Mouse (Mus musculus) stomach, postnatal 0 days (tissue): ENCODE results near the gene Chd3. TPM values are rescaled to one million over a fixed set of nuclear protein-coding genes. Genes with fewer than 3 reads are reported as not detected.

Experiments
- ATAC-seq: fragments of 200-750 bp; cut with Nextera tagmentation; 2 replicates; pipeline ENCODE4 v1.8.0; 2017; ENCODE audit not compliant: low FRiP score, low TSS enrichment
- DNase-seq: peaks from one replicate; pipeline ENCODE4 v3.0.0-alpha.2; 2016; ENCODE audit warnings: low spot score
- H3K27ac ChIP-seq: fragments of 300-500 bp; sonication (generic); replicated peaks from 2 replicates; pipeline ENCODE4 v1.5.1; 2014; ENCODE audit warnings: mild to moderate bottlenecking, control low read depth
- H3K27me3 ChIP-seq: fragments of 300-500 bp; sonication (generic); 2 replicates; pipeline ENCODE4 v1.6.1; 2014; ENCODE audit warnings: low read length; ENCODE audit not compliant: control insufficient read depth, insufficient read depth
- H3K36me3 ChIP-seq: fragments of 300-500 bp; sonication (generic); 2 replicates; pipeline ENCODE4 v1.6.1; 2014; ENCODE audit warnings: low read length, mixed read lengths; ENCODE audit not compliant: control insufficient read depth, insufficient read depth
- H3K4me1 ChIP-seq: fragments of 300-500 bp; sonication (generic); replicated peaks from 2 replicates; pipeline ENCODE4 v1.6.1; 2014; ENCODE audit warnings: antibody characterized with exemption; ENCODE audit not compliant: control insufficient read depth, insufficient read depth
- H3K4me2 ChIP-seq: fragments of 300-500 bp; sonication (generic); replicated peaks from 2 replicates; pipeline ENCODE4 v1.6.1; 2014; ENCODE audit warnings: low read depth, mild to moderate bottlenecking, control low read depth, moderate library complexity
- H3K4me3 ChIP-seq: fragments of 300-500 bp; sonication (generic); 2 replicates; pipeline ENCODE4 v1.5.1; 2014; ENCODE audit warnings: low read depth, low read length, control low read depth
- H3K9ac ChIP-seq: fragments of 300-500 bp; sonication (generic); 2 replicates; pipeline ENCODE4 v1.6.1; 2014; ENCODE audit warnings: mild to moderate bottlenecking, low read length, control low read depth, mixed read lengths
- H3K9me3 ChIP-seq: fragments of 300-500 bp; sonication (generic); 2 replicates; pipeline ENCODE4 v1.6.1; 2016; ENCODE audit warnings: low read length; ENCODE audit not compliant: control insufficient read depth
- CTCF ChIP-seq: IDR thresholded peaks from 2 replicates; pipeline ENCODE4 v1.5.1; 2016; ENCODE audit warnings: antibody characterized with exemption, low read depth, mild to moderate bottlenecking, moderate library complexity
- EP300 ChIP-seq: optimal IDR thresholded peaks from 2 replicates; pipeline ENCODE3; 2016; ENCODE audit warnings: antibody characterized with exemption
- WGBS: fragments of 180-500 bp; shearing (Covaris S2); extraction: QIAGEN DNeasy Blood & Tissue Kit; methylation state at CpG from one replicate; pipeline ENCODE4 v1.1.7; 2014; 5-methylcytosine and 5-hydroxymethylcytosine counted together
- polyA plus RNA-seq: library from polyadenylated mRNA; unstranded; fragments of >200 nt; fragmentation: Nextera tagmentation; extraction: Ambion mirVana; gene quantifications from 2 replicates; pipeline ENCODE4 v1.2.1, GENCODE M21; 2015

The Chd3 gene
- polyA plus RNA-seq, 1 experiment from 2014 or later, result 18.4 TPM

DNA sequence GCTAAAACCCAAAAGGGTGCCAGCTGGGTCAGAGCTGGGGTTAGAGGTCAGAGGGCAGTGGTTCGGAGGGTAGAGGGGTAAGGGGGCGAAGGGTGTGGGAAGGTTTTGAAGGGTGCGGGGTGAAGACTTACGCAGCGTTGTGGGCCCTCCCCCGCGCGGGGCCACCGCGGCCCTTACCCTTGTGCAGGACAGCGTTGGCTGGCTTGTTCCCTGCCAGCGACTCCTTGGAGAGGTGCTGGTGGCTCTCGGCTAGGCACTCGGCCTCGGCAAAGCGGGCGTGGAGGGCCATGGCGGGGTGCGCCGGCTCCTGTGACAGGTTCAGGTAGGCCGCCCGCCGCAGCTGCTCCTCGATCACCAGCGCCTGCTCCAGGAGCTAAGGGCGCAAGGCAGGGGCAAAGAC is 22.8 kb downstream of the Chd3 start:
- WGBS, result 80% methylated on average over 22 of the region's 26 CpGs
- Histone ChIP-seq H3K4me3 (no peak overlapping the region), H3K4me1 (no peaks in the 10 kb centered on the region), H3K36me3 (peaks cover 52% of the 10 kb centered on the region), H3K27ac (no peak overlapping the region), H3K9ac (no peak overlapping the region), H3K9me3 (no peaks in the 10 kb centered on the region), H3K4me2 (no peak overlapping the region), H3K27me3 (no peaks in the 10 kb centered on the region)
- no peak for DNase-seq
- TF ChIP-seq CTCF (no peak), EP300 (no peak)
- no peak for ATAC-seq

DNA sequence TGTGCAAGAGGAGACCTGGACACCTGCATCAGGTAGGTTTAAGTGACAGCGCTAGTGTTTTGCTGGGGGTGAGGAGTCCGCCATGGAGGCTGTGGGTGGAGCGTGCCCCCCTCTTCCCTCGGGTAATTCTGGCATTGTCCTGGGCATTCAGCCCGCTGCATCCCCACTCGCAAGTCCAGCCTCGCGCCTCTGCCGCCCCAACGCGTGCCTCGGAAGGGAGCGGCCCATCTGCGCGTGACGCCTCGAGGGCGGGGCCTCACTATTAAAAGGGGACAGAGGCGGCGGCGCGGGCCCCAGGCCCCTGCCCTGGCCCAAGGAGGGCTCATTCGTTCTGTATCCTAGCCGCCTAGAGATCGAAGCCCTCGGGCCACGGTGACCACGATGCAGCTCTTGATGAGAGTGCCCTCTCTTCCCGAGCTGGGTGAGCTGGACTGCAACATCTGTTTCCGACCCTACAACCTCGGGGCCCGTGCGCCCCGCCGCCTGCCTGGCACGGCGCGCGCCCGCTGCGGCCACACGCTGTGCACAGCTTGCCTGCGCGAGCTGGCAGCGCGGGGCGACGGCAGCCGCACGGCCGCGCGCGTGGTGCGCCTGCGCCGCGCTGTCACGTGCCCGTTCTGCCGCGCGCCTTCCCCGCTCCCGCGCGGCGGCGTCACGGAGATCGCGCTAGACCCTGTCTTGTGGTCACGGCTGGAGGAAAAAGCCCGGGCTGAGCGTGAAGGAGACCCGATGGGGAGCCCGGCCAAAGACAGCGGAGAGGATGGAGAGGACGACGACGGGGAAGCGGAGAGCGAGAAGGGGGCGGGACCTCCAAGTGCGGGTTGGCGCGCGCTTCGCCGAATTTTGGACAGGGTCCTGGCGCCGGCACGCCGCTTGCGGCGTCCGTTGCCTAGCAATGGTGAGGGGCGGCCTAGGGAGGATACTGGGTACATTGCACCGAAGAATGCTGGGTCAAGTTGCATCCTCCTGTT is 28.8 kb downstream of the Chd3 start, which contains the start of gene Rnf227:
TSS of gene Rnf227 (plus strand) at position 301 of the 971 bp plus-strand sequence.
- H3K4me1 ChIP-seq, result peaks cover 7% of the 10 kb centered on the region; the same call in 1 of the 2 replicates
- H3K27me3 ChIP-seq, result no peaks in the 10 kb centered on the region
- H3K4me3 ChIP-seq, result peak within 1 kb of the TSS; percentile 51
- peaks cover 11% of the 10 kb centered on the region for H3K36me3 ChIP-seq
- H3K27ac ChIP-seq, result peak within 1 kb of the TSS; percentile 69
- ATAC-seq (peak; percentile 84), DNase-seq (peak; percentile 69)
- H3K4me2 ChIP-seq, result peak within 1 kb of the TSS; percentile 74
- 2% methylated on average over 85 of the region's 99 CpGs for WGBS
- no peaks in the 10 kb centered on the region for H3K9me3 ChIP-seq
- TF ChIP-seq CTCF (no peak; the same call in 1 of the 2 replicates), EP300 (no peak)
- peak within 1 kb of the TSS; percentile 64 for H3K9ac ChIP-seq

DNA sequence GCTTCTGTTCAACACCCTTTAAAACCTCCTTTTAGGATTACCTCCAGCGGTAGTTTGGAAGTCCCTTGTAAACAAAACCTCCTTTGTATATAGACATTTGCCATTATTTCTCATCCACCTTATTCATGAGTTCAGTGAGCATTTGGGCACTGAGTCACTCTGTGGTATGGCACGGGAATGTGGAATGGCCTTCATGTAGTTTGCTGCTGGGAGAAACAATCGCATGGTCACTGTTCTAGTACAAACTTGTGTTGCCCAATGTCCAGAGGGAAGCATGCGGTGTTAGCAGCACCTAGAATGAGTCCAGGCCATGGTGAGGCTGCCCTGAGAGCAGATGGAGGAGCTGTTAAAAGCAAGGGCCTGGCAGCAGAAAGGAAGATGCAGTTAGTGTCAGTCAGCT is 34.4 kb downstream of the Chd3 start:
- DNase-seq (no peak), ATAC-seq (no peak)
- Histone ChIP-seq H3K4me1 (peaks cover 2% of the 10 kb centered on the region; the same call in 1 of the 2 replicates), H3K9ac (no peak overlapping the region), H3K36me3 (no peaks in the 10 kb centered on the region), H3K27ac (peak overlapping the region; percentile 45; the same call in 1 of the 2 replicates), H3K27me3 (no peaks in the 10 kb centered on the region), H3K4me3 (no peak overlapping the region), H3K9me3 (no peaks in the 10 kb centered on the region), H3K4me2 (no peak overlapping the region)
- no peak for TF ChIP-seq EP300
- TF ChIP-seq CTCF, result no peak
- WGBS, result 40% methylated on average over 4 of the region's 4 CpGs

DNA sequence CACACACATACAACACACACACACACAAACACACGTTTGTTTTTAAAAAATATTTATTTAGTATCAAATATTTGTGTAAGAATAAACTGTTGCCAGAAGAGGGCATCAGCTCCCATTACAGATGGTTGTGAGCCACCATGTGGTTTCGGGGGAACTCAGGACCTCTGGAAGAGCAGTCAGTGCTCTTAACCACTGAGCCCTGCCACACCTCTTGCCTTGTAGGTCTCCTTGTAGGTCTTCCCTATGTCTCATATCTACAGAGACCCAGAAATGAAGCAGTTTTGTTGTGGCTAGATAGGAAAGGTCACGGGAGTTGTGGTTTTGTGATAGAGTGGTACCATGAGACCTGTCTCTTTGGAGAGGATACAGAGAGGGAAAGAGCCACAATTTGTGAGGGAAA is 35.3 kb downstream of the Chd3 start:
- Histone ChIP-seq H3K4me1 (peaks cover 2% of the 10 kb centered on the region; the same call in 1 of the 2 replicates), H3K36me3 (no peaks in the 10 kb centered on the region), H3K9ac (no peak overlapping the region), H3K27me3 (no peaks in the 10 kb centered on the region), H3K27ac (0 out of 2 replicates have a peak overlapping the region, but pooled peaks have one; percentile 1), H3K4me2 (no peak overlapping the region), H3K4me3 (no peak overlapping the region), H3K9me3 (no peaks in the 10 kb centered on the region)
- DNase-seq (no peak), ATAC-seq (no peak)
- TF ChIP-seq EP300 (no peak), CTCF (peak; percentile 52)
- WGBS, result 60% methylated on average over 3 of the region's 3 CpGs

DNA sequence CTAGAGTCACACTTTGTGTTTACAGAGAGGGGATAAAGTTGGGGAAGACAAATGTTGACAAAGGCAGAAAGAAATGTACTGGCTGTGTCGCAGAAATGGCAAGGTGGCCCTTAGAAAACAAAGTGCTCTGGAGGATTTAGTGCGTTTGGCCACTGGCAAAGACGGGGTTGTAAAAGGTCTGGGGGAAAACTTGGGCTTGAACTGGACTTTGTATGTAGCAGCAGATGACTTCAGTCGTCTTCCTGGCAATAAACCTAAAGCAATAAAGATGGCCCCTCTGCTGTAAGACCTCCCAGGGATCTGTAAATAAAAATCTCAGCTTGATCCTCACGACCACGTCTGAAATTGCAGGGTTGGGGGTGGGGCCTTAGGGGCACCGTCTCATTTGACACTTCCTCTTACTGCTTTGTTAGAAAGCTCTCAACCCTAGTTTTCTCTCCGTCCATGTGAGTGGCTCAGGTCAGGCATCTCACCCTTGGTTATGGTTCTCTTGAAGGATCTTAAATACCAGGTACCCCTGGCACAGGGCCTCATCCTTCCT is 36.4 kb downstream of the Chd3 start:
- Histone ChIP-seq H3K9me3 (no peaks in the 10 kb centered on the region), H3K36me3 (no peaks in the 10 kb centered on the region), H3K27ac (no peak overlapping the region), H3K4me2 (no peak overlapping the region), H3K9ac (peak overlapping the region; percentile 57; the same call in 1 of the 2 replicates), H3K4me1 (peaks cover 2% of the 10 kb centered on the region; the same call in 1 of the 2 replicates), H3K4me3 (no peak overlapping the region), H3K27me3 (no peaks in the 10 kb centered on the region)
- ATAC-seq, result no peak
- TF ChIP-seq CTCF, result no peak
- no peak for TF ChIP-seq EP300
- DNase-seq, result no peak
- WGBS, result 37% methylated on average over 8 of the region's 8 CpGs
